Mouse (Mus musculus) heart, postnatal 0 days (tissue): ENCODE measurements around the gene Clybl.

ENCODE experiments used
- CTCF ChIP-seq: IDR thresholded peaks from 2 replicates; pipeline ENCODE4 v1.5.1; 2016; ENCODE audit warnings: antibody characterized with exemption, control low read depth, low read depth
- EP300 ChIP-seq: IDR thresholded peaks from 2 replicates; pipeline ENCODE4 v1.6.1; 2016; ENCODE audit warnings: antibody characterized with exemption, low read depth

GRCm38 (mm10) chr14:122246919-122247859 is 65.7 kb downstream of the Clybl start:
- TF ChIP-seq CTCF (no peak), EP300 (no peak)
